In genomic region chr8:104591856-104592255, GRCm38 (mm10) we compare ENCODE assay signal across 9 mouse cellular contexts. TPM values are rescaled to one million over a fixed set of nuclear protein-coding genes. Genes with fewer than 3 reads are reported as not detected.
A peak's percentile ranks its signal among the peaks of the same experiment; 100 is the strongest.
DNase-seq lines count a peak whose midpoint lies in the region; ATAC-seq and TF ChIP-seq lines count a peak whose summit lies in the region.
"Had no signal": no experiment of that assay in that cellular context is flagged by ENCODE, and none has a peak within 500 bp of the region (broad histone marks: within the 10 kb centered on the region; RNA-seq: fewer than 3 reads in every experiment).

No protein-coding gene starts in this region.

- no peak for DNase-seq in heart, adult 18-20 months
- DNase-seq in MEL (ENCODE audit: low read depth, low spot score): no peak
- peak; percentile 52 for DNase-seq in midbrain, embryonic 10.5 days (ENCODE audit: low spot score)
- no peak for DNase-seq in layer of hippocampus, adult 8-10 months (ENCODE audit: low spot score in 2 of 2)
- DNase-seq in layer of hippocampus, postnatal 25 days (ENCODE audit: extremely low spot score in 1 of 2, low spot score in 1 of 2): no peak

- TF ChIP-seq POLR2A in MEL (IDR thresholded peaks at IDR 0.05; ENCODE audit: control insufficient read depth in 1 of 2, insufficient read depth in 1 of 2, low read depth in 1 of 2, low read length in 2 of 2, poor library complexity in 1 of 2): no peak

- peaks cover 18% of the 10 kb centered on the region for H3K4me1 ChIP-seq in heart, embryonic 13.5 days
- H3K4me1 ChIP-seq in MEL (ENCODE audit: control insufficient read depth in 1 of 2, insufficient read depth in 2 of 2, low read length in 2 of 2): peaks cover 15 to 32% of the 10 kb centered on the region in 2 experiments
- peaks cover 9% of the 10 kb centered on the region for H3K4me1 ChIP-seq in hindbrain, embryonic 12.5 days
- H3K4me1 ChIP-seq in midbrain, embryonic 10.5 days: peaks cover 21% of the 10 kb centered on the region

- peak overlapping the region; percentile 77 for H3K4me3 ChIP-seq in heart, embryonic 13.5 days
- H3K4me3 ChIP-seq in MEL (ENCODE audit: control insufficient read depth in 1 of 2, insufficient read depth in 1 of 2, low read depth in 2 of 2, low read length in 2 of 2): peak overlapping the region; percentile 83 to 93
- peak overlapping the region; percentile 58 for H3K4me3 ChIP-seq in hindbrain, embryonic 12.5 days
- H3K4me3 ChIP-seq in midbrain, embryonic 10.5 days: peak overlapping the region; percentile 85

- WGBS in heart, embryonic 13.5 days: 7% methylated on average over 9 of the region's 9 CpGs
- 3% methylated on average over 9 of the region's 9 CpGs for WGBS in hindbrain, embryonic 12.5 days
- WGBS in midbrain, embryonic 10.5 days: 6% methylated on average over 9 of the region's 9 CpGs

- peaks cover 35% of the 10 kb centered on the region for H3K79me2 ChIP-seq in MEL (ENCODE audit: control insufficient read depth, insufficient read depth, low read length, poor library complexity)

- H3K36me3 ChIP-seq in heart, embryonic 13.5 days: peaks cover 34% of the 10 kb centered on the region
- H3K36me3 ChIP-seq in MEL (ENCODE audit: control insufficient read depth in 1 of 2, insufficient read depth in 2 of 2, low read length in 2 of 2): peaks cover 0 to 40% of the 10 kb centered on the region in 2 experiments; a peak in 2 of 4 replicates
- H3K36me3 ChIP-seq in hindbrain, embryonic 12.5 days: peaks cover 22% of the 10 kb centered on the region
- peaks cover 36% of the 10 kb centered on the region for H3K36me3 ChIP-seq in midbrain, embryonic 10.5 days

- no peaks in the 10 kb centered on the region for H3K9me3 ChIP-seq in heart, embryonic 13.5 days
- no peaks in the 10 kb centered on the region for H3K9me3 ChIP-seq in MEL (replicated peaks; ENCODE audit: insufficient read depth, low read length)
- no peaks in the 10 kb centered on the region for H3K9me3 ChIP-seq in hindbrain, embryonic 12.5 days (replicated peaks)
- no peaks in the 10 kb centered on the region for H3K9me3 ChIP-seq in midbrain, embryonic 10.5 days (replicated peaks)

- no peak for ATAC-seq in heart, embryonic 13.5 days (ENCODE audit: extremely low read depth, insufficient number of reproducible peaks, low FRiP score, low TSS enrichment)
- ATAC-seq in hindbrain, embryonic 12.5 days (ENCODE audit: low FRiP score): no peak
- ATAC-seq in megakaryocyte-erythroid progenitor cell, adult 5-6 weeks (replicated peaks; ENCODE audit: low FRiP score, low TSS enrichment, poor library complexity, severe bottlenecking): no peak

- TF ChIP-seq EP300 in MEL (IDR thresholded peaks at IDR 0.05; ENCODE audit: low read depth in 1 of 2, low read length in 2 of 2): no peak

- peak overlapping the region; percentile 73 for H3K27ac ChIP-seq in heart, embryonic 13.5 days (replicated peaks)
- H3K27ac ChIP-seq in MEL (ENCODE audit: control insufficient read depth, low read depth, low read length): peak overlapping the region; percentile 68
- H3K27ac ChIP-seq in hindbrain, embryonic 12.5 days: peak overlapping the region; percentile 78; the same call in 1 of the 2 replicates
- peak overlapping the region; percentile 90 for H3K27ac ChIP-seq in midbrain, embryonic 10.5 days (replicated peaks)

- peak overlapping the region; percentile 93 for H3K4me2 ChIP-seq in heart, embryonic 13.5 days
- peak overlapping the region; percentile 79 for H3K4me2 ChIP-seq in hindbrain, embryonic 12.5 days (replicated peaks)

- H3K27me3 ChIP-seq in heart, embryonic 13.5 days (replicated peaks): no peaks in the 10 kb centered on the region
- H3K27me3 ChIP-seq in MEL (ENCODE audit: control insufficient read depth in 1 of 2, insufficient read depth in 2 of 2, low read length in 2 of 2): no peaks in the 10 kb centered on the region
- H3K27me3 ChIP-seq in hindbrain, embryonic 12.5 days: no peaks in the 10 kb centered on the region
- no peaks in the 10 kb centered on the region for H3K27me3 ChIP-seq in midbrain, embryonic 10.5 days (ENCODE audit: low read depth, poor library complexity, severe bottlenecking)

- H3K9ac ChIP-seq in heart, embryonic 13.5 days: peak overlapping the region; percentile 88
- H3K9ac ChIP-seq in MEL (ENCODE audit: control insufficient read depth, low read depth, low read length, poor library complexity, severe bottlenecking): peak overlapping the region; percentile 77
- peak overlapping the region; percentile 80 for H3K9ac ChIP-seq in hindbrain, embryonic 12.5 days

- no peak for TF ChIP-seq RAD21 in MEL (IDR thresholded peaks at IDR 0.05; ENCODE audit: low read depth, low read length)

- no peak for TF ChIP-seq CTCF in MEL (IDR thresholded peaks at IDR 0.05 in 2 of 3, conservative IDR thresholded peaks at IDR 0.05 in 1 of 3; ENCODE audit: control insufficient read depth in 1 of 3, insufficient read depth in 1 of 3, low read depth in 2 of 3, low read length in 3 of 3, poor library complexity in 1 of 3, severe bottlenecking in 1 of 3)

RNA-seq across cellular contexts. Expression of gene Pdp2, which starts 0.6 kb away (rescaled TPM):
- 7.1 and 7.3 TPM in 2 replicates for polyA plus RNA-seq in heart, embryonic 13.5 days (2015; fragmentation: Nextera tagmentation; extraction: Ambion mirVana)
- total RNA-seq in heart, adult 18-20 months (2021): 10 to 100 TPM; 18.1 to 22.5 TPM
- total RNA-seq in MEL (2012; rRNA removed): 12.2 and 12.3 TPM in 2 replicates
- polyA plus RNA-seq in MEL (2012; ENCODE audit: insufficient read depth in 1 of 2, insufficient read length in 2 of 2, low read depth in 1 of 2, low replicate concordance in 2 of 2, missing spikeins in 1 of 2): 10 to 100 TPM in 1 of 2 experiments, not detected in 1; 12.4 TPM
- polyA plus RNA-seq in hindbrain, embryonic 12.5 days (2016; fragmentation: Nextera tagmentation; extraction: Ambion mirVana): 13.7 and 14.9 TPM in 2 replicates
- polyA plus RNA-seq in midbrain, embryonic 10.5 days (2016; fragmentation: Nextera tagmentation; extraction: Ambion mirVana): 14.3 and 16.5 TPM in 2 replicates
- 10 to 100 TPM in 1 of 4 experiments, 1 to 10 TPM in 3; 8.0 to 10.2 (median 9.0) TPM for total RNA-seq in layer of hippocampus, adult 8-10 months (2022)
- total RNA-seq in megakaryocyte-erythroid progenitor cell, adult 5-6 weeks (2014; fragmentation: Nextera tagmentation): 8.6 and 9.5 TPM in 2 replicates
- 10.2 and 10.4 TPM in 2 replicates for total RNA-seq in megakaryocyte-erythroid progenitor cell, adult 5-6 weeks (2017)
- total RNA-seq in layer of hippocampus, postnatal 25 days (2021): 1 to 10 TPM; 7.8 to 8.1 TPM

RNA-seq across cellular contexts. Expression of gene Cdh16, which starts 32.3 kb away (rescaled TPM):
- 18.2 and 18.4 TPM in 2 replicates for polyA plus RNA-seq in heart, embryonic 13.5 days (2015; fragmentation: Nextera tagmentation; extraction: Ambion mirVana)
- 1 to 10 TPM; 3.9 to 5.2 TPM for total RNA-seq in heart, adult 18-20 months (2021)
- total RNA-seq in MEL (2012; rRNA removed): not detected in 2 replicates
- polyA plus RNA-seq in MEL (2012; ENCODE audit: insufficient read depth in 1 of 2, insufficient read length in 2 of 2, low read depth in 1 of 2, low replicate concordance in 2 of 2, missing spikeins in 1 of 2): under 1 TPM in 1 of 2 experiments, not detected in 1; 0.45 TPM
- not detected in 2 replicates for polyA plus RNA-seq in hindbrain, embryonic 12.5 days (2016; fragmentation: Nextera tagmentation; extraction: Ambion mirVana)
- polyA plus RNA-seq in midbrain, embryonic 10.5 days (2016; fragmentation: Nextera tagmentation; extraction: Ambion mirVana): not detected in 2 replicates
- total RNA-seq in layer of hippocampus, adult 8-10 months (2022): not detected
- total RNA-seq in megakaryocyte-erythroid progenitor cell, adult 5-6 weeks (2014; fragmentation: Nextera tagmentation): not detected in 2 replicates
- not detected in 2 replicates for total RNA-seq in megakaryocyte-erythroid progenitor cell, adult 5-6 weeks (2017)
- total RNA-seq in layer of hippocampus, postnatal 25 days (2021): not detected
- total RNA-seq: hematopoietic stem cell, adult 5-6 weeks had no signal

RNA-seq across cellular contexts. Expression of gene Rrad, which starts 39.3 kb away (rescaled TPM):
- 285 and 323 TPM in 2 replicates for polyA plus RNA-seq in heart, embryonic 13.5 days (2015; fragmentation: Nextera tagmentation; extraction: Ambion mirVana)
- total RNA-seq in heart, adult 18-20 months (2021): 100 to 1,000 TPM in 1 of 2 experiments, 10 to 100 TPM in 1; 88.7 to 108 TPM
- total RNA-seq in MEL (2012; rRNA removed): 8.9 and 9.0 TPM in 2 replicates
- polyA plus RNA-seq in MEL (2012; ENCODE audit: insufficient read depth in 1 of 2, insufficient read length in 2 of 2, low read depth in 1 of 2, low replicate concordance in 2 of 2, missing spikeins in 1 of 2): 1 to 10 TPM in 1 of 2 experiments, not detected in 1; 9.4 TPM
- 1.9 and 3.8 TPM in 2 replicates for polyA plus RNA-seq in hindbrain, embryonic 12.5 days (2016; fragmentation: Nextera tagmentation; extraction: Ambion mirVana)
- polyA plus RNA-seq in midbrain, embryonic 10.5 days (2016; fragmentation: Nextera tagmentation; extraction: Ambion mirVana): 1.3 and 2.0 TPM in 2 replicates
- 1 to 10 TPM; 1.5 to 3.2 (median 1.9) TPM for total RNA-seq in layer of hippocampus, adult 8-10 months (2022)
- 1.1 TPM in 1 of 2 replicates, not detected in the other for total RNA-seq in megakaryocyte-erythroid progenitor cell, adult 5-6 weeks (2014; fragmentation: Nextera tagmentation)
- total RNA-seq in megakaryocyte-erythroid progenitor cell, adult 5-6 weeks (2017): 0.19 and 0.94 TPM in 2 replicates
- 1 to 10 TPM; 1.4 to 1.5 TPM for total RNA-seq in layer of hippocampus, postnatal 25 days (2021)

RNA-seq across cellular contexts. Expression of gene Ciao2b, which starts 49.9 kb away (rescaled TPM):
- polyA plus RNA-seq in heart, embryonic 13.5 days (2015; fragmentation: Nextera tagmentation; extraction: Ambion mirVana): 186 and 228 TPM in 2 replicates
- 10 to 100 TPM; 62.2 to 66.5 TPM for total RNA-seq in heart, adult 18-20 months (2021)
- total RNA-seq in MEL (2012; rRNA removed): 78.7 and 82.4 TPM in 2 replicates
- 100 to 1,000 TPM in 1 of 2 experiments, not detected in 1; 110 TPM for polyA plus RNA-seq in MEL (2012; ENCODE audit: insufficient read depth in 1 of 2, insufficient read length in 2 of 2, low read depth in 1 of 2, low replicate concordance in 2 of 2, missing spikeins in 1 of 2)
- polyA plus RNA-seq in hindbrain, embryonic 12.5 days (2016; fragmentation: Nextera tagmentation; extraction: Ambion mirVana): 98.9 and 107 TPM in 2 replicates
- polyA plus RNA-seq in midbrain, embryonic 10.5 days (2016; fragmentation: Nextera tagmentation; extraction: Ambion mirVana): 107 and 110 TPM in 2 replicates
- 10 to 100 TPM; 25.0 to 32.7 (median 30.3) TPM for total RNA-seq in layer of hippocampus, adult 8-10 months (2022)
- total RNA-seq in megakaryocyte-erythroid progenitor cell, adult 5-6 weeks (2014; fragmentation: Nextera tagmentation): 51.5 and 66.1 TPM in 2 replicates
- 26.4 and 27.7 TPM in 2 replicates for total RNA-seq in megakaryocyte-erythroid progenitor cell, adult 5-6 weeks (2017)
- 10 to 100 TPM; 24.9 to 35.8 TPM for total RNA-seq in layer of hippocampus, postnatal 25 days (2021)

RNA-seq across cellular contexts. Expression of gene Car7, which starts 57.4 kb away (rescaled TPM):
- 0.80 and 1.4 TPM in 2 replicates for polyA plus RNA-seq in heart, embryonic 13.5 days (2015; fragmentation: Nextera tagmentation; extraction: Ambion mirVana)
- 1 to 10 TPM; 1.5 to 2.7 TPM for total RNA-seq in heart, adult 18-20 months (2021)
- 2.9 and 3.1 TPM in 2 replicates for total RNA-seq in MEL (2012; rRNA removed)
- 1 to 10 TPM in 1 of 2 experiments, not detected in 1; 2.4 TPM for polyA plus RNA-seq in MEL (2012; ENCODE audit: insufficient read depth in 1 of 2, insufficient read length in 2 of 2, low read depth in 1 of 2, low replicate concordance in 2 of 2, missing spikeins in 1 of 2)
- 1.2 and 1.5 TPM in 2 replicates for polyA plus RNA-seq in hindbrain, embryonic 12.5 days (2016; fragmentation: Nextera tagmentation; extraction: Ambion mirVana)
- 0.86 and 1.2 TPM in 2 replicates for polyA plus RNA-seq in midbrain, embryonic 10.5 days (2016; fragmentation: Nextera tagmentation; extraction: Ambion mirVana)
- total RNA-seq in layer of hippocampus, adult 8-10 months (2022): 10 to 100 TPM; 17.9 to 28.0 (median 21.8) TPM
- total RNA-seq in megakaryocyte-erythroid progenitor cell, adult 5-6 weeks (2014; fragmentation: Nextera tagmentation): 1.8 TPM in 1 of 2 replicates, not detected in the other
- 3.6 TPM in 1 of 2 replicates, not detected in the other for total RNA-seq in megakaryocyte-erythroid progenitor cell, adult 5-6 weeks (2017)
- 10 to 100 TPM; 14.8 to 26.6 TPM for total RNA-seq in layer of hippocampus, postnatal 25 days (2021)
